Mouse (Mus musculus): Measurements from ENCODE around the gene Tns3. TPM values are rescaled to one million over a fixed set of nuclear protein-coding genes. Genes with fewer than 3 reads are reported as not detected.
"Not testable (repeated sequence)": the region's sequence is repeated elsewhere in the genome, so short reads cannot be mapped to it uniquely, and the experiment has no call there.

The Tns3 gene
- total RNA-seq, 2 experiments from 2014 or later, result 22.3 to 23.2 TPM

DNA sequence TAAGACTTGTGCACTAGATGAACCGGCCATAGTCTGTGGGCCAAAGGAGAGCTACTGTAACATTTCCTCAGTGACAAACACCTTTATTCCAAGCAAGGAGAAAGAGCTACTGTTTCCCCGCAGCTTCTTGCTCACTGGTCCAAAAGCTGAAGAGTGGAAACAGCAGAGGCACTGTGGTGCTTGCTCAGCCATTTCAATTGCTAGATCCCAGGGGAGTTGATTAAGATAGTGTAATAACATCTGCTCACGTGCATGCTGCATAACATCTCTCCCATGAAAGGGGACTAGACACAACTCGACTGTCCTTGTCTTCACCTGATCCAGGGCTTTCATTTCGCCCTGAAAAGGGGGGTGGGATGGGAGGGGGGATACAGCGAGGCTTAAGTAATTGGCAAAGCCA lies 41.7 kb downstream of the Tns3 start:
- no peak for DNase-seq

DNA sequence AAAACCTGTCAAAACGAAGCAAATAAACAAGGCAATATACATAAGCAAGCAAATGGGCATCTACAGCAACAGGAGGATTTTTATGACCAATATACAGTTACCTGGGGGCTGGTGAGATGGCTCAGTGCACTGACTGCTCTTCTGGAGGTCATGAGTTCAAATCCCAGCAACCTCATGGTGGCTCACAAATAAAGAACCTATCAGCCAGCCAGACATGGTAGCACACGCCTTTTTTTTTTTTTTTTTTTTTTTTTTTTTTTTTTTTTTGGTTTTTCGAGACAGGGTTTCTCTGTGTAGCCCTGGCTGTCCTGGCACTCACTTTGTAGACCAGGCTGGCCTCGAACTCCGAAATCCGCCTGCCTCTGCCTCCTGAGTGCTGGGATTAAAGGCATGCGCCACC lies 45.2 kb downstream of the Tns3 start:
- not testable (repeated sequence) for DNase-seq

DNA sequence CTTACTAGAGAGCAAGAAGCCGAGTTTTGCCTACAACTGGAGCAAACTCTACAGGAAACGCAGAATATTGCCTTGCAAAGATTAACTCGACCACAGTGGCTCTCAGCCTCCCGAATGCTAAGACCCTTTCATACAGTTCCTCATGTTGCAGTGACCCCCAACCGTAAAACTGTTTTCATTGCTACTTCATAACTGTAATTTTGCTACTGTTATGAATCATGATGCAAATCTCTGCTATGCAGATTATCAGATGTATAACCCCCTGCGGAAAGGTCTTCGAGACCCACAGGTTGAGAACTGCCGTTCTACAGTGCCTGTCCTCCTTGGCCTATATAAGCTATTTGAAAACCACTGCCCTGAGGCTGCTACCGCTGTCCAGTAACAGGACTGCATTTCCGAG lies 46.0 kb downstream of the Tns3 start:
- DNase-seq, result no peak

DNA sequence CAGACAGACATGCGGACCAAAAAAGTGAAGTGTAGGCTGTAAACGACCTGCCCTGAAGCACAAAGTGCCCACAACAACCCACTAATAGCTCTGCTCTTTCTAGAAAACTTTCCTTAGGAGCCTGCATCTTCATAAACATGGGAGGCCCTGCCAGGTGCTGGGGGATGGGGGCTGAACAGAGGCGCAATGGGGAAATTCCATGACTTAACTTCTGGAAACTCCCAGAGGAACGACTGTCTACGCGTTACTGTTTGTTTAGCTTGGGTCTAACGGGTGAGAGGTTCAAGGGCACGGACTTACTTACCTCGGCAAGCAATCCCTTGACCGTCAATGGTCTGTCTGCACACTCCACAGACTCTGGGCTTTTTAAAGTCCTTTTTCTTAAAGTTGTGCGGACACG lies 48.9 kb downstream of the Tns3 start:
- no peak for DNase-seq

DNA sequence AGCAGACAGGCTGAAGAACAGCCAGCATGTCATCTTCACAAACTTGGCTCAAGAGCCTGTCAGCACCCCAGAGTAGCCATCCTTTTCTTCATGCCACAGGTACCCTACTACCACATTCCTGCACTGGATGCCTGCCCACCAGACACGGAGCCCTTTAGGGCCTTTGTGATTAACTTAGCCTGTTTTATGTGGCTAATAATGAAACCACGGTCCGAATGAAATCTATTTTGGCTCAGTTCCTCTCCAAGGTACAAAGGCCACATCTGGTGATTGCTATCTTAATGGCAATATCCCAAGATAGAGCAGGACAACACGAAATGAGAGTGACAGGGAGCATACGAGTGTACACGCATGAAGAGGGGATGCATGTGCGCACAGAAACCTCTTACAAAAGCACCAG lies 53.9 kb downstream of the Tns3 start:
- DNase-seq, result no peak

DNA sequence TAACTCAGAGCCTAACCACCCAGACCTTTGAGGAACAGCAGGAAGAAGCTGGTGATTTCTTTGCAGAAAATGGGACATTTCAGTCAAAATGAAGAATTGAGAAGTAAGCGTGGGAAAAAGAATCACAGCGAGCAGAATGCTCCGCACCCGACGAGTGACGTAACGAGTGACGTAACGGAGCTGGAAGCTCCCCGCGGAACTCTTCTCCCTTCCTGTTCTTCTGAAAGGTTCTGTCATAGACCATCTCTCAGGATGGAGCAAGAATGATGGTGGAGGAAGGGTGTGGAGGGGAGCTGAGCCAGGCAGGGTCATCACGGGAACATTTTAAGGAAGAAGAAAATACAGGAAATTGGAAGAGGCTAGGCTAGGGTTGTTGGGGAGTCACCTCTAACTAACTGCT lies 54.5 kb downstream of the Tns3 start:
- peak in 1 of 2 experiments; percentile 31 for DNase-seq

DNA sequence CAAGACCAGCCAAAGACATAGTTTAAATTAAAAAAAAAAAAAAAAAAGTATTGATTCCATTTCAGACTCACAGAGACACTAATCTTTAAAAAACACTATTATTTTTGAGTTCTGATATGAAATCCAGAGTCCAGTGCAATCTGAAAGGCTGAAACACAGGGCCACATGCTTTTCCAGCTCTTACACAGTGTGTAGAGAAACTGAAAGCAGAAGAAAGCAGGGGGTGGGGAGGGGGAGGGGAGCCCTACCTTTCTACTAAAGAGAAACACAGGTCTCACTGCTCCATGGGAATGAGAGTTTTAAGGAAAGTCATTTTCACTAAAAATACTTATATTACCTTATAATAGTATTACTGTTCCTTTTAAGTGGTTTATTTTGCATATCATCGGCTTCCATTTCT lies 57.2 kb downstream of the Tns3 start:
- DNase-seq, result no peak

DNA sequence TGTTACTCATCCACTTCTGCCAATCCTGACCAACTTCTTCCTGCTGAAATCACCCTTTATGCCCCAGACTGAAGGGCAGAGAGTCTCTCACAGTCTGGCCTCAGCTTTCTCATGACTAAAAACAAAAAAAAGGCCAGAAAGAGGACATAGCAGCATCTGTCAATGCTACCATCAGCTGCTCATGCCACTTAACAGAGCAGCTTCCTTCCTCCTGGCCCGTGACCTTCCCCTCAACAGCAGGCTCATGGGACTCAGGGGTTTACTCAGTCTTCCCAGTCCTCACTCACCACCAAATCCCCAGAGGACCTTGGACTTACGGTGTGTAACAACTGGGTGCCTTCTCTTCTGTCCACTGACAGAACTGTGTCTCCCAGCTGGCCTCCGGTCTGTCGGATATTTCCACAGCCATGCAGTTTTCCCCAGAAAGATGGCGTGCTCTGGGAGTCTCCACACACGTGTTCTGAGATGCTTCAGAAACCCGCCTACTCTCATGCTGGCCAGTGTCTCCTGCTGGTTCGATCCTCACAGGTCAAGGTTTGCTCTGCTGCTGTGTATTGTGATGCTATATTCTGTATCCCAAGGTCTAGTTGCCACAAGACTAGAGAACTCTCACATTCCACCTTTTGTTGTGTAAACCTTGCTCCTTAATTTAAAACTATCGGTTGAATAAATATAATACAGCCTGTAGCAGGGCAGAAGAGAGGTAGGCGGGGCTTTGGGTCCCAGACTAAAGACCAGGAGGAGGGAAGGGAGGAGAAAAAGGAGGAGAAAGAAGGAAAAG lies 59.4 kb downstream of the Tns3 start:
- peak in 1 of 2 experiments; percentile 18 for DNase-seq

DNA sequence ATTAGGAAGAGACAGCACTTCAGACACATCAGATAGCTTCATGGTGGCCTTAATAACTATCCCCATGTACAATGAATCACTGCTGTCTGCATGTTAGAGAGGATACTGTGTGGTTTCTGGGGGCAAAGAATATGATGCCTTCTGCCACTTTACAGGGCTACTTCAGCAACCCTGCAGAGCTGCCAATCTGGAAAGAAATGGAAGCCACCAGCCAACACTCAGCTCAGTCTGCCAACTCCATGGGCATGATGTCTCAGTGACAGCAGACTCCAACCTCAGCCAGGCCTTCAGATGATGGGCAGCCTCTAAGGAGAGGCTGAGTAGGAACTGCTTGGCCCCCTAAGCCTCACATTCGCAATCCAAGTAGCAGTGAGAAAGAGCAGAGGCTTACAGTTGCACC lies 61.7 kb downstream of the Tns3 start:
- DNase-seq, result peak in 1 of 2 experiments; percentile 43

DNA sequence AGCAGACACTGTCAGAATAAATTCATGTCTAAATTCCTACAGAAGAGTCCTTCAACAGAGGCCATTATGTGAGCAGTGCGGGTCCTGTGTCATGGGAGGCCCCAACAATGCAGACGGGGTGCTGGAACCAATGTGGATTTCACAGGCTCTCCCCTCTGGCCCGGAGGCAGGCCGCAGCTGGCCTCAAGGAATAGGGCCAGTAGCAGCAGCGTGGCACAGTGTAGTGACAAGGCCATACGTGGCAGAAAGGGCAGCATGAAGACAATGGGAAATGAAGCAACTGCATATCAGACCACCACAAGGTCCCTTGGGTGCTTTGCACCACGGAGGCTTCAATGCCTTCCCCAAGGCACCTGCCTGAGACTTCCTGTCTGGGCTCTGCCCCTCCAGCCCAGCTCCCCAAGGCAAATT lies 62.9 kb downstream of the Tns3 start:
- DNase-seq, result no peak

DNA sequence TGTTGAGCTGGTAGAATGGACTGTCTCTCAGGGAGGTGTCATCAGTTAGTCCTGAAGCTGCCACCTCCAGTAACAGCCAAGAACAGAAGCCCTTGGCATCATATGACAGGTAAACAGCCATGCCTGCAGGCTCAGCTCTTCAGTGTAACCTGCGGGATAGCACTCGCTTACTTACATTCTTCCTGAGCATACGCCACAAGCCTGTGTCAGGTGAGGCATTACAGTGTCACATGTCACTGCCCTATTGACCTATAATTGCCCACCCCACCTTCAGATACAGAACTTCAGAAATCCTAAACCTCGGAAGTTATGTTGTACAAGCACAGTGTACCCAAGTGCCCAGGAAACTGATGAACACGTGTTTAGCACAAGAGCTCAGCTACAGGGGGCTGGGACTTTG lies 68.7 kb downstream of the Tns3 start:
- no peak for DNase-seq

DNA sequence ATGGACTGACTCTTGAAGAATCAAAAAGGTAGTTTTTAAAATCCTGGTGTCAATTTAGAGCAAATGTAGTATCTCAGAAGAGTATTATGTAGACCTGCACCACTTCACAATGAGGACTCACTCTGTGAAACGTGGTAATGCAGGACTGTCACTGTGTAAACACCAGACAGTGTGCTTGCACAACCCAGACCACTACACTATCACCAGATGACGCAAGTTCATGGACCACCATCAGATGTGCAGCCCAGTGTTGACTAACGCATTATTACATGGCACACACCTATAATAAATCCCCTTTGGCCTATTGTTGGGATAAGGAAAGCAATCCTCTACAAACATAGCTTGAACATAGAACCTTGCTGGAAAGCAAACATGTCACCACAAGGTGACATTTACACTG lies 71.2 kb downstream of the Tns3 start:
- no peak for DNase-seq

DNA sequence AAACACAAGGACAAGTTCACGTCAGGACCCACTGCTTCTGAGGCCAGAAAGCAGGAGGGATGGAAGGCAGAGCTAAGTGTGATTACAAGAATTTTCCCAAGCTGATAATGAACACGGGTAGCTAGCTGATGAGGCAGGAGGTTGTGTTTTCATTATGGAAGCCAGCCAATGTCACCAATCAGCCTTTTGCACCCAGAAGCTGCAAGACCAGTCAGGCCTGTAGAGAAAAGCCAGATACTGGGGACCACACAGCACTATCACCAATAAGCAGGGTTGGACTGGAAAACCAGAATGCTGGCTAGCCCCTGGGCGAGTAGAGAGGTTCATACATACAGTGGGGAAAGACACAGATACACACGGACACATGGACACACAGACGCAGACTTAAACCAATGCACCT lies 73.1 kb downstream of the Tns3 start:
- no peak for DNase-seq

DNA sequence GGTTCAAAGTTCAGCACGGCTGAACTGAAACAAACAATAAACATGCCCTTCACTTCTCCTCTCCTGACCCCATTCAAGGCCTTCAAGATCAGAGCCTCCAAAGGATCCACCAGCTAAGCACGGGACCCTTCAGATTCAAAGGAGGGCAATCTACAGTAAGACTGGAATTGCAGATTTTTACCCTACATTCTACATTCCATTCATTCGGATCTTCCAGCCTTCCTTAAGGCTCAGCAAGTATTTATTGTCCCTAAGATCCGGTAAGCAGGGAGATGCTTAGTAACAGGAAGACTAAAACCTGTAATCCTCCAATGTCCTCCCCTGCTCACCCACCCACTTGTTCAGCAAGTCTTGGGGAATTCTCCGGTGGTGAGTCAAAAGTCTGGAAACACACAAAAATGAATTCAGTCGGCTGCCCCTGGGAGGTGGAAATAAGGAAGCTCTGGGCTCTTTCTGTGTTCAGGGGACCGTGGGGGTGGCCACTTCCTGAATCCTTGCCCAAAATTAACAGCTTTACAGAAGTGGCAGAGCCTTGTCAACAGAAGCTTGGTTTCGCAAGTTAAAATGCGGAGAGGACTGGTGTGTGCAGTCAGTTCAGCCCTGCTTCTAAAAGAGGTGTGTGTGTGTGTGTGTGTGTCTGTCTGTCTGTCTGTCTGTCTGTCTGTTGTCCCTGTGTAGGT lies 75.0 kb downstream of the Tns3 start:
- peak in 1 of 2 experiments; percentile 72 for DNase-seq

DNA sequence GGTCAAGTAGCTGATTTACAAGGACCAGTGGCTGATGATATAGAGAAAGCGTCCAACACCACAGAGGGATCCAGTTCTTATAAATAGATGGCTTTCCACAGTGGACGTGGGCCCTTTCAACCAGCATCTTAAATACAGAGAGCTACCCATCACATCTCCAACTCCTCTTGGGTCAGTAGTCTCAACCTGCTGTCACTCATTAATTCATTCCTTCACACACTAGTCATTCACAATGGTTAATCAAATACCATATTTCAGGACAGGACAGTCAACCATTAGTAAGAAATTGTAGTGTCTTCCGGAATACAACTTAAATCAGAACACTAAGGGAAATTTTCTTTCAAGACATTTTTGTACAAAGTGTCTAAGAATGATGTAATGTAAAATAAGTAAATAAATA lies 76.4 kb downstream of the Tns3 start:
- DNase-seq, result no peak

DNA sequence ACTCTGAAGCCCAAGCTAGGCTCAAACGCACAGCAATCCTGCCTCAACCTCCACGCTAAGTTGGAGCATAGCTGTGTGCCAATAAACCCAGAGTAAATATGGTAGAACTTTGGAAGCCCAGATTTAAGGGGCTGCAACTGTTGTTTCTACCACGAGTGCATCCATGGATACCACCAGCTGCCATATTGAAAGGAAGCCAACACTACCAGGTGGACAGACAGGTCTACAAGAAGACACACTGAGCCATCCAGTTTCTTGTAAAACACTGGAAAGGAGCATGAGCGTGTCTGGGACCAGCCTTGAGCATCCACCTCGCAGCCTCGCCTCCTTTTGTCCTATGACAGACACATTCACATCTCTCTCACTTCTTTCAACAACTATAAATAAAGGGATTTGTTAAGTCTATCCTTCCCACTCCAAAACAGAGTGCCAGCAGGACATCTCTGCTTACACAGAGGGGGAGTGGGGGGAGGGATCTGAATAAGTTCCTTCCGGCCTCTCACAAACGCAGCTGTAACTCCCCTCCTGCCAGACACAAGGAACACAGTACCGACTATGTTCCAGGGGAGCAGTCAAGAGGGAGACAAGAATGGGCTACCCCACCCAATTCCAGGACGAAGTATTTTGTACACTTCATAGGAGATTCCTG lies 77.2 kb downstream of the Tns3 start:
- DNase-seq, result no peak

DNA sequence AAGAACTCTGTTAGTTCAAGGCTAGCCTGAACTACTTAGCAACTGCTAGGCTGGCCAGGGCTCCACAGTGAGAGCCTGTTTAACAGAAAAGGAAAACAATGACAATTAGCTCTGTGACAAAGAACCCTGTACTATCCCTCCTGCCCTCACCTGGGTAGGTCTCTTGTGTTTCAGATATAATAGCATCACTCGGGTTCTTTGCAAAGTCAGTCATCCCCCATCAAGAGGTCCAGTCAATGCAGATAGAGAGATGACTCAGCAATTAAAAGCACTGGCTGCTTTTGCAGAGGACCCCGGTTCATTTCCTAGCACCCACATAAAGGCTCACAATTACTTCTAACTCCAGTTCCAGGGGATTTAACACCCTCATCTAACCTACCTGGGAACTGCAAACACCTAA lies 78.0 kb downstream of the Tns3 start:
- no peak for DNase-seq

DNA sequence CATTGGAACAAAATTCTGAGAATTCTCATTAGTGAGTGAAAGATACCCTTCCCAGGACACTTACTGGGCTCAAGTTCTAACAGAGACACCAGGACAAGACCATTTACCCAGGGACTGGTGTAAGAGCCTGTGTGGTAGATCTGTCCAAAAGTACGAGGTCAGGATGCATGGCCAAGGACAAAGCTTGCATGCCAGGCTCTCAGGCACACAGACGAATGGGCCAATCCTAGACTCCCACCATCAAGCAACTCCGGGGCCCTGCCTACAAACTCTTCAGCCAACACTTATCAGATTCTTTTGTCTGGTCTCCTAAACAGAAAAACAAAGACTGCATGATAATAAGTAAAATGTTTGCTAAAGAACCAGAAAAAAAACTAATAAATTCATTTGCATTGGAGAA lies 78.6 kb downstream of the Tns3 start:
- DNase-seq, result no peak

DNA sequence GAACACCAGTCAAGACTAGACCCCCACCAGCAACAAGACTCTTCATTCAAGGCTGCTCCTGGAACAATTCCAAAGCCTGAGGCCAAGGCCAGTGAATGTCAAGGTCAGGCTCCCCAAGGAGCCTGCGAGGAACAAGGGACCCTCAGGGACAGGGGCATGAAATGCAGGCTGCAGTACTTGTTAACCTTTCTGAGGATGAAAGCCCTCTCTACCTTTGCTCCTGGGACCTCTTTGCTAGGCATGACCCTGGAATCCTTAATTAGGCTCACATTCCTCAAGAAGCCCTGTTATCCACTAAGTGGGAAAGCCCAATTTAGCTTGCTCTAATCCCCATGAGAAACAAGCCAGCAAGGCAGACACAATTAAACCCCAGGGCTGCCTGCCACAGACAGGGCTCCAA lies 79.4 kb downstream of the Tns3 start:
- DNase-seq, result no peak

DNA sequence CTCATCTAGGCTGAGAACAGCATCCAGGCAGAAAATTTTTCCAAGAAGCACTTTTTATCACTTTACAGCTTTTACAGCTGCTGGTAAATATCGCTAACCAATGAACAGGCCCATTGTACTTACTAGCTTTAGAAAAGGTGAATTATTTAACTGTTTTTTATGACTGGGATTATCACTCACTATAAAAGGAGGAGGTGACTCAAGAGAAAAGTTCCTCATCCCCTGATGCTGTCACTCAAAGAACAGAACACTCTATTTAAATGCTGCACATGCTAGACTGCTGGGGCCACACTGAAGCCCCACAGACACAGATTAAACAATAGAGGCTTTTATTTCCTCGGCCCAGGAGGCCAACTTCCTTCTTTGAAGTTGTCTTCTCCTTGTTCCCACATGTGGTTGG lies 80.0 kb downstream of the Tns3 start:
- no peak for DNase-seq

DNA sequence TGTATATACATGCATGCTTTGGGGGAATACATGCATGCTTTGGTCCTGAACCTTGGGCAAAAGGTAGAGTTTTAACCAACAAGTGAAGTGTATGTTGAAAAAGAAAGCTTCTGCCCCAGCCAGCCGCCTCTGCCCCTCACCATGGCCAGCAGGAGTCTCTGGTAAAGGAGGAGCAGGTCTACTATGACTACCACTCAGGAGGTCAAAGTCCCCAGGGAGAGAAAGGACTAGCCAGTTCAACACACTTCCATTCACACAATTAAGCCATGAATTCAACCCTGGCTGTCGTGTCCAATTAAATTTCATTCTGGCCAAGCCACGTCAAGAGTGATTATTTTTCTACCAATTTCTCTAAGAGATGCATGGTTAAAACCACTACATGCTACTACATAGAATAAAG lies 81.2 kb downstream of the Tns3 start:
- no peak for DNase-seq

DNA sequence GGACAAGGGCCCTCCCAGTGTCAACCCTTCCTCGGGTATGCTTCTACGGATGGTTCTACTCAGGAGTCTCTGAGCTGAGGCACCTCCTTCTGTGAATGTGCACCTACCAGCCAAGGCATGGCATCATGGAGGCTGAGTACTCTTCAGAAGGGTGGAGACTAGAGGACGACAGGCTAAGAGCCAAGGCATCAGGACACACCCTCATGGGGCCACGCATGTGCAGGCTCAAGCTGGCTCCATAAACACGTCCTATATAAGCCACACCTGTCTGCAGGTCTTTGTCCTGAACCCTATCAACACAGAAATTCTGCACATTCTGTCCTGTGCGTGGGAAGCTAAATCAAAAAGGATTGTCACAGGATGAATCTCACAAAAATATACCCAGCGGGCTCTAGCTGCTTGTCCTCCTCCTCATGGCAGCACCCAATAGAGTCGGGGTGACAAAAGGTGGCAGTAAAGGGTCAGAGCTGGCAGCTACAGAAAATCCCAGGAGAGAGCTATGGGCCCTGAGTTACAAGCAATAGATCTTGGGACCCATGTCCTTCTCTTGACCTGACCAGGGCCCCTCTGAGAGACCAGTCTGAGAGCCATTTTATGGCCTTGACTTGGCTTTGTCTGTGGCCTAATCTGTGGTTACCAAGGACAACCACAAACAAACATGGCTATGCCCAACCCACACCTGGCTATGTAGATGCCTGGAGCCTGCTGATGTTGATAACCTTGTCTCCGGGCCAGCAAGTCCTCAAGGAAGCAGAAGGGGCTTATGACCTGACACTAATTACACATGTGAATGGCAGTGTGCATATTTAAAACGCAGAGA lies 82.0 kb downstream of the Tns3 start:
- DNase-seq, result peak; percentile 56 to 62

DNA sequence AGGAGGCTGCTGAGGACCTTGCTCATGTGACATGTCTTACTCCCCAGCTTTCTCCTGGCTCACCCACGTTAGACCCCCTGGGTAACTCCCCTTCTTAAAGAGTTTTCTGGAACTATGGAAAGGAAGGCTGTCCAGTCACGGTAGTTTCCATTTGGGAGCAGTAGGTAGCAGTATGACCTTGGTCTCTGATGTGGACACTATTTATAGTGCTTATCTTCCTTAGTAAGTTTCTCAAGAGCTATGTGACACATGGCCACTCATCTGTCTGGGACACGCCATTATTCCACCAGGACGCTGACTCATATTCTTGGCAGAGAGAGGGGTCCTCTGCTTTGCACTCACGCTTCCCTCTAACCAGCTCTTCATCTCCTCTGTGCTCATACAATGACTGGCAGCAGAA lies 84.5 kb downstream of the Tns3 start:
- peak; percentile 72 to 86 for DNase-seq

Measured in heart, adult 18-20 months (tissue).